Mouse (Mus musculus) Muller cell, postnatal 12 days (primary cell): Measurements from ENCODE around the gene Ube2j2.

Experiments
- DNase-seq: peaks from one replicate; pipeline ENCODE4 v3.0.0-alpha.2; 2015; ENCODE audit errors: inconsistent ontology term

Ube2j2 gene

DNA sequence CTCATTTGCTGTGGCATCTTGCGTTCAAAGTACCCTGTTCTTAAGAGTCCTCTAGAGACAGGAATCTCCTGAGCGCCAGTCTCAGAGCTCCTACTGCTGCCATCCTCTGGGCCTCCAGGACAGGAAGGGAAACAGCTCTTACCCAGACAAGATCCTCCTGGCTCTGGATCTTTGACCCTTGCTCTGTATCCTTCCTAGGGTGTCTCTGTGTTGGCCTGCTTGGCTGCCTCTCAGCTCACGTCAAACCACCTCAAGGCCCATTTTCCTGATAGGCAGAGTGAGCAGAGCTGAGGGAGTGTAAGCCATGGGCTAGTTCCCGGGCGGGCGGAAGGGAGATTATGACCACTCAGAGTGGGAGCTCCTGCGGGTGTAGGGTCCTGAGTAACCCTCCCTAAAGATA is 19.5 kb downstream of the Ube2j2 start:
- DNase-seq: peak; percentile 19

- DNase-seq: no peak
These were observed 20.8 kb downstream of the Ube2j2 start for GRCm38 (mm10) chr4:155964396-155964795.

- no peak for DNase-seq
These were observed 25.5 kb downstream of the Ube2j2 start for GRCm38 (mm10) chr4:155969043-155969653.

GRCm38 (mm10) chr4:155970286-155970685 is 26.7 kb downstream of the Ube2j2 start:
- no peak for DNase-seq

GRCm38 (mm10) chr4:155972651-155973050 is 29.0 kb downstream of the Ube2j2 start:
- DNase-seq: peak; percentile 51

DNA sequence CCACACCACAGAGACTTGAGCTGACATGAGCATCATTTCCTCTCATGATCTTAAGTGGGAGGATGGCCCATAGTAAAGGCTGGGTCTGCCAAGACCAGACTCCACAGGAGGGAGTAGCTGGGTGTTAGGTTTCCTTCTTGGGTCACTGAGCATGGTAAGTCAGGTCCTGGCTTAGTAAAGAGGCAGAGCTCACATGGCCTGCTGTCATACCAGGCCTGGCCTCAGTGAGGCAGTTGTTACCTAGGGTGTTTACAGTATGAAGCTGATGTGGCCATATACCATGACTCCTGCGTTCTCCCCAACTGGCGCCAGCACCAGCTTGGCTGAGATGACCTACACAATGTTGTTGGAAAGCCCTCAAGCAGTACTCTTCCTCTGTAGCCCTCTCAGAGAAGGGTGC is 29.6 kb downstream of the Ube2j2 start:
- no peak for DNase-seq

DNA sequence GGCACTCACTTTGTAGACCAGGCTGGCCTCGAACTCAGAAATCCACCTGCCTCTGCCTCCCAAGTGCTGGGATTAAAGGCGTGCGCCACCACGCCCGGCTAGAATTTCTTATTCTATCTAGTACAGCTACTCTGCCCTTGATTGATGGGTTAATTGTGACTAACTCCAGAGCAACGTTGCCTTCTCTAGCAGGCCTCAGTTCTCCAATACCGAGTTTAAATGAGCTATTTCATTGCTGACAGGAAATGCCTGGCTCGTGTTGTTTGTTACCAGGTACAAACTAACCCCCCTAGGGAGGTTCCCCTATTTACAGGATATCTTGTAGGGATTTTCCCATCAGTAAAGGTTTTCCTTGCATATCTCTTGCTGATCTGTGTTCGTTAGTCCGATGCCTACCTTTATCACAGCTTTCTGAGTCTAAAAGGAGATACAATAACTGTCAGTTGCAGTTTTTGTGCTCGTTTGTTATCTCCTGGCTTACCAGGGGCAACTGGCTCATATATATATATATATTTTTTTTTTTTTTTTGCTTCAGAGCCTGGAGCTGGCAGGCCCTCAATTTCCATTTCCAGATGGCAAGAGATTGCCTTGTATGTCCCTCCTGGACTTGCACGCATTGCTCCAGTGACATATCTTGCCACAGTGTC is 37.9 kb downstream of the Ube2j2 start:
- DNase-seq: no peak

GRCm38 (mm10) chr4:155983788-155984187 is 40.2 kb downstream of the Ube2j2 start:
- DNase-seq: no peak

GRCm38 (mm10) chr4:155991211-155991907 is 47.7 kb downstream of the Ube2j2 start:
- no peak for DNase-seq

DNA sequence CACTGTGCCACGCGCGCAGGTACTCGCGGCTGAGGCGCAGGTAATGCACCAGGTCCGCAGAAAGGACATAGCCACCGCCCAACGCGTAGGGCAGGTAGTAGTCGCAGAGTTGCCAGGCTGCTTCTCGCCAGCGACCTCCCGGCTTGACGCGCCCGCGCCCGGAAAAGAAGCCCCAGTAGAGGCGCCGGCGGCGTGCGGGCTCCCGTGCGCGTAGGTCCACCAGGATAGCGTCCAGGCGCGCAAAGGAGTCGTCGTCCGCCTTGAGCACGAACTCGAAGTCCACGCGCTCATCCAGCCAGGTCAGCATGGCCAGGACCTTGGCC is 48.2 kb downstream of the Ube2j2 start:
- DNase-seq: no peak

DNA sequence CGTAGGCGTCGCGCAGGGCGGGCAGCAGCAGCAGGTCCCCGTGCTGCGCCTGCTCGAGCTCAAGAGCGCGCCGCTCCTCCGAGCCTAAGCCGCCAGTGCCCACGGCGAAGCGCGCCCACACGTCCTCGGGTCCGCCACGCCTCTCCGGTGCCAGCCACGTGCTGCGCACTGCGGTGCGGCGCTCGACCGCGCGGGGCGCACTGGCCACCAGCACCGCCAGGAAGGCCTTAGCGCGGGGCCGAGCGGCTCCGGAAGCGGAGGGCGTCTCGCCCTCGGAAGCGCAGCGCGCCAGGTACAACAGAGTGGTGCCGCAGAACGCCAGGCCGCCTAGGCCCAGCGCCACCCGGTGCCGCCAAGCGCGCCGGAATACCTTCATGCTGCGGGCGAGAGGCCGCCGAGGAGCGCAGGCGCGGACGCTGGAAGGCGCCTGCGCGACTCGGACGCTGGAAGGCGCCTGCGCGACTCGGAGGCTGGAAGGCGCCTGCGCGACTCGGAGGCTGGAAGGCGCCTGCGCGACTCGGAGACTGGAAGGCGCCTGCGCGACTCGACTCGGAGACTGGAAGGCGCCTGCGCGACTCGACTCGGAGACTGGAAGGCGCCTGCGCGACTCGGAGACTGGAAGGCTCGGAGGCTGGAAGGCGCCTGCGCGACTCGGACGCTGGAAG is 48.7 kb downstream of the Ube2j2 start, which contains the start of the genes B3galt6 and Sdf4:
Gene B3galt6 (minus strand): TSS at position 409 of the 665 bp plus-strand sequence.
Gene Sdf4 (plus strand): TSS at position 632 of the 665 bp plus-strand sequence.
- peak; percentile 94 for DNase-seq

GRCm38 (mm10) chr4:155992906-155993547 is 49.4 kb downstream of the Ube2j2 start:
- DNase-seq: peak; percentile 95

GRCm38 (mm10) chr4:155993606-155994005 is 50.0 kb downstream of the Ube2j2 start:
- DNase-seq: no peak

DNA sequence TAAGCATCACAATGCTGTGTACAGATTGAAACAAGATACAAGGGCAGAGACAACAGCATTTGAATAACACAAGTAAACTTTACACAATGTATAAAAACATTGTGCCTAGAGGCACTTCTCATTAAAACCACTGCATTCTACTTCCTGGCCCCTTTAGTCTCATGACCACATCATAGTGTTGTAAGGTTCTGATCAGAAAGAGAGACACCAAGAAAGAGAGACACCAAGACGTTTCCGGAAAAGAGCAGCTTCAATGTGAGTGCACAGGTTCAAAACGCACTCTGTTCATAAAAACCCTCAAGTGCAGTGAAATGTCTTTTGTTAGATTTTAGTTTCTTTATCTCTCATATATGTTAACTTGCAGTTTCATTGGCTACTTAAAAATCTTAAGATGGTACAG is 60.5 kb downstream of the Ube2j2 start:
- DNase-seq: no peak

GRCm38 (mm10) chr4:156008369-156008768 is 64.7 kb downstream of the Ube2j2 start:
- DNase-seq: no peak
